Mouse (Mus musculus) limb, embryonic 10.5 days (tissue): ENCODE results near the gene Zfp14. TPM values are rescaled to one million over a fixed set of nuclear protein-coding genes. Genes with fewer than 3 reads are reported as not detected.

Experiments used
- microRNA-seq: library from miRNA; unstranded; fragments of <30 nt; microRNA quantifications from one replicate; pipeline ENCODE4, GENCODE M21; 2017
- polyA plus RNA-seq: library from polyadenylated mRNA; unstranded; fragments of >200 nt; fragmentation: Nextera tagmentation; extraction: Ambion mirVana; gene quantifications from 2 replicates; pipeline ENCODE4 v1.2.1, GENCODE M21; 2016

The Zfp14 gene
- polyA plus RNA-seq, 1 experiment from 2014 or later = 3.6 TPM

Small RNAs within 50 kb of the gene (microRNA-seq; reads per million reads assigned to microRNA genes)
- not detected for gene Gm23368

Other genes with a start within 250 kb of the Zfp14 start
- gene Zfp790, start 235.3 kb downstream of the Zfp14 start, polyA plus RNA-seq = 15.2 and 16.7 TPM in 2 replicates
- gene Zfp940, start 197.7 kb downstream of the Zfp14 start, polyA plus RNA-seq = 8.5 and 8.7 TPM in 2 replicates
- 7.2 and 10.6 TPM in 2 replicates for gene Zfp420, start 191.4 kb downstream of the Zfp14 start, polyA plus RNA-seq
- gene Zfp27, start 144.8 kb downstream of the Zfp14 start, polyA plus RNA-seq = 10.4 and 11.9 TPM in 2 replicates
- gene Zfp383, start 143.2 kb downstream of the Zfp14 start, polyA plus RNA-seq = 3.4 and 4.7 TPM in 2 replicates
- 11.5 and 15.9 TPM in 2 replicates for gene Zfp74, start 97.3 kb downstream of the Zfp14 start, polyA plus RNA-seq
- gene Zfp568, start 67.4 kb downstream of the Zfp14 start, polyA plus RNA-seq = 35.6 and 37.3 TPM in 2 replicates
- gene Zfp82, start 21.5 kb upstream of the Zfp14 start, polyA plus RNA-seq = 4.4 and 5.3 TPM in 2 replicates
- gene Gm26920, start 39.0 kb upstream of the Zfp14 start, polyA plus RNA-seq = 2.4 and 3.3 TPM in 2 replicates
- 20.5 and 23.6 TPM in 2 replicates for gene Zfp566, start 39.1 kb upstream of the Zfp14 start, polyA plus RNA-seq
- gene Zfp260, start 43.4 kb upstream of the Zfp14 start, polyA plus RNA-seq = 107 and 129 TPM in 2 replicates
- 7.9 and 10.3 TPM in 2 replicates for gene Zfp382, start 70.6 kb upstream of the Zfp14 start, polyA plus RNA-seq
- gene Zfp146, start 118.4 kb upstream of the Zfp14 start, polyA plus RNA-seq = 14.8 and 19.6 TPM in 2 replicates
- gene Cox7a1, start 132.8 kb upstream of the Zfp14 start, polyA plus RNA-seq = 1.4 and 1.8 TPM in 2 replicates
- 57.6 and 66.5 TPM in 2 replicates for gene Capns1, start 147.4 kb upstream of the Zfp14 start, polyA plus RNA-seq
- 170 and 175 TPM in 2 replicates for gene Polr2i, start 180.6 kb upstream of the Zfp14 start, polyA plus RNA-seq
- gene Tbcb, start 180.9 kb upstream of the Zfp14 start, polyA plus RNA-seq = 261 and 262 TPM in 2 replicates
- not detected in 2 replicates for gene Ovol3, start 184.3 kb upstream of the Zfp14 start, polyA plus RNA-seq
- gene Thap8, start 228.7 kb upstream of the Zfp14 start, polyA plus RNA-seq = 0.15 and 0.25 TPM in 2 replicates
- 15.1 and 15.5 TPM in 2 replicates for gene Wdr62, start 229.0 kb upstream of the Zfp14 start, polyA plus RNA-seq
- 37.8 and 51.7 TPM in 2 replicates for gene Clip3, start 240.3 kb upstream of the Zfp14 start, polyA plus RNA-seq